Mouse (Mus musculus): Measurements from ENCODE around the gene Olfr92.

Gene Olfr92

DNA sequence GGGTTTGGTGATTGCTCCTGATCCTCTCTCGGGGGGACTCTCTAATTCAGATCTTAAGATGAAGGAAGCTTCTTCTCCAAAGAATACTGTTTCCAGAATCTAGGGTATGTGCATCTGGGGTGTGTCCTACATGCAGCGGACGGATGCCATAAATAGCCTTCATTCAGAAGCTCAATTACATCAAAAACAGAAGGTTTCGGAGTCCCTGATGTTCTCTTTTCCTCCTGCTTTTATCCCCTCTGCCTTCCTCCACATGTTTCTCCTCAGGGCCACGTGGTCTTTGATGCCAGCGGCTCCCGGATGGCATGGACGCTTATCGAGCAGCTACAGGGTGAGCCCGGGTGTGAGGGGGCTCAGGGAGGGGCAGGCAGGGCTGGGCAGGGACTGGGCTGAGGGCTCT is 56.8 kb downstream of the Olfr92 start:
- no peak for DNase-seq (ENCODE audit: low read depth, low spot score)

DNA sequence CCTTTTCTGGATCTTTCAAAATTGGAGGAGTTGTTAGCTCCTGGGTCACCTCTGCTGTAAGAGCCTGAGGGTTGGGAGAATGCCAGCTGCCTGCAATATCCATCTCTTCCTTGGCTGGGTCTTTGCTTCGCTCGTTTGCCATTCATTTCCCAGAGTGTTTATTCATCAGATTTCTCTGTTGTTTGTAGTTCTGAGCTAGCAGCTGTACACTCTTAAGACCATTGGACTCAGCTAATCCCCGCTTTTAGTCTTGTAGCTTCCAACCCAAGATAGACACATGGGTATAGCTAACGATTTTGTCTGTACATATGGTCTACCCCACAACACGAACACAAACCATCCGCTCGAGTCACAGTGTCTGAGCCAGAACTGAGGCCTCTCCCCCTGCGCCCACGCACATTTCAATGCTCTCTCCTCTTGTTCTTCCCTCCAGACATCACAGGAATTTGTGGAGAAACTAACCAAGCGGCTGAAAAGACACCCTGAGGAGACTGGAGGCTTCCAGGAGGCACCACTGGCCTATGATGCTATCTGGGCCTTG is 57.7 kb downstream of the Olfr92 start:
- no peak for DNase-seq (ENCODE audit: low read depth, low spot score)

DNA sequence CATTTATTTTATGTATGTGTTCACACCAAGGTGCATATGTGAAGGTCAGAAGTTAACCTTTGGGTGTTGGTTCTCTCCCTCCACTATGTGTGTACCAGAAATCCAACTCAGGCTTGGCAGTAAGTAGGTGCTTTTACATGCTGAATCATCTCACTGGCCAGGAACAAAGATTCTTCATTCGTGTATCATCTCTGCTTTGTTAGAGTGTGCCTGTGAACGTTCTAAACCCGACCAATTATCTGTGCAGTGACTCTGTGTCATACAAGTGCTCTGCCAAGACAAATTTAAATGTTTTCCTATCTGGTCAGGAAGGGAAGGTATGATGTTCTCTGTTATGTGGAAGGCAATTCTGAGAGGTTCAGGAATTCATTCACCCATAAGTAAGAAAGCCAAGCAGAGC is 58.5 kb downstream of the Olfr92 start:
- no peak for DNase-seq (ENCODE audit: low read depth, low spot score)
